Mouse (Mus musculus) liver, embryonic 14.5 days (tissue): ENCODE measurements around the gene Cxcr5.

Source experiments
- CTCF ChIP-seq: IDR thresholded peaks from 2 replicates; pipeline ENCODE4 v1.5.1; 2016; ENCODE audit warnings: antibody characterized with exemption, low read depth, control low read depth
- EP300 ChIP-seq: IDR thresholded peaks from 2 replicates; pipeline ENCODE4 v1.6.1; 2016; ENCODE audit warnings: antibody characterized with exemption, low read depth

DNA sequence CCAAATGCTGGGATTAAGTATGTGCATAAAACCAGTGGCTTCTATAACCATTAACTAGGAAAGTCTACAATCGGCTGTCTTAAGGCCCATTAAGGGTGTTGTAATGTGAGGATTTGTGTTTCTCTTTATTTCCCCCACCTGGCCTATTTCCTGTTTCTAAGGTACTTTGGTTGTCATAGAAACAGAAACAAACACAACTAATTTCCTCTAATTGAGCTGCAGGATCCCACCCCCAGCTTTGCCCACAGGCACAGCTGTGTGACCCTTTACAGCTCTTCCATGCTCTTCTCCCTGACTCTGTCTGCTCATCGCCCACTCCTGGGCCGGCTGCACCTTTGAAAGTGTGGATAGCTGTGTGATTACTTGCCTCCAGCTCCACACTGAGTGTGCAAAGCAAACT lies 19.7 kb upstream of the Cxcr5 start:
- TF ChIP-seq CTCF: no peak
- TF ChIP-seq EP300: no peak
